Mouse (Mus musculus) gastrocnemius, postnatal 10 days (tissue): ENCODE measurements around the gene Nus1. TPM values are rescaled to one million over a fixed set of nuclear protein-coding genes. Genes with fewer than 3 reads are reported as not detected.

Experiments used
- DNase-seq: peaks from one replicate; pipeline ENCODE4 v3.0.0; 2021; ENCODE audit warnings: mixed read lengths
- long read RNA-seq, 2 experiments: library from polyadenylated mRNA; stranded (forward); transcript quantifications; one replicate each; pipeline ENCODE4 v2.0.0; 2021
- total RNA-seq, 2 experiments: library from RNA; stranded (reverse); gene quantifications; 2 replicates each; pipeline ENCODE4 v1.2.3; 2021

The Nus1 gene
- total RNA-seq = 10 to 100 TPM; 19.4 to 21.5 TPM
- long read RNA-seq, experiment 1, full-length matches to known transcripts = 20 of 25 reads
- long read RNA-seq, experiment 1, partial matches to known transcripts = 0 of 25 reads
- long read RNA-seq, experiment 1, other reads (novel, unspliced or antisense) = 5 of 25 reads
- long read RNA-seq, experiment 2, full-length matches to known transcripts = 15 of 17 reads
- long read RNA-seq, experiment 2, partial matches to known transcripts = 0 of 17 reads
- long read RNA-seq, experiment 2, other reads (novel, unspliced or antisense) = 2 of 17 reads

GRCm38 (mm10) chr10:52417299-52417997 lies at the start of gene Nus1:
Nus1 (plus strand) TSS chr10:52417547.
- DNase-seq = peak; percentile 97

GRCm38 (mm10) chr10:52368376-52368775 lies 49.0 kb upstream of the Nus1 start:
- no peak for DNase-seq

- DNase-seq = no peak
Observed at GRCm38 (mm10) chr10:52373834-52374233, 43.5 kb upstream of the Nus1 start.

- DNase-seq = no peak
Observed at GRCm38 (mm10) chr10:52374651-52375050, 42.7 kb upstream of the Nus1 start.

- no peak for DNase-seq
Observed at GRCm38 (mm10) chr10:52376422-52376821, 40.9 kb upstream of the Nus1 start.

GRCm38 (mm10) chr10:52377813-52378212 lies 39.5 kb upstream of the Nus1 start:
- no peak for DNase-seq

- peak; percentile 8 for DNase-seq
Observed at GRCm38 (mm10) chr10:52381321-52381801, 36.0 kb upstream of the Nus1 start.

GRCm38 (mm10) chr10:52381845-52382591 lies 35.3 kb upstream of the Nus1 start, which contains the start of gene Gopc:
Gopc (minus strand) TSS chr10:52382124.
- peak; percentile 98 for DNase-seq

- no peak for DNase-seq
Observed at GRCm38 (mm10) chr10:52383022-52383421, 34.3 kb upstream of the Nus1 start.

GRCm38 (mm10) chr10:52383522-52383921 lies 33.8 kb upstream of the Nus1 start:
- no peak for DNase-seq

GRCm38 (mm10) chr10:52384823-52385610 lies 32.3 kb upstream of the Nus1 start:
- peak; percentile 24 for DNase-seq

- no peak for DNase-seq
Observed at GRCm38 (mm10) chr10:52387192-52387591, 30.2 kb upstream of the Nus1 start.

GRCm38 (mm10) chr10:52388922-52389430 lies 28.4 kb upstream of the Nus1 start, which contains the start of gene Nepn:
Nepn (plus strand) TSS chr10:52388972.
- no peak for DNase-seq

GRCm38 (mm10) chr10:52389438-52389837 lies 27.9 kb upstream of the Nus1 start:
- no peak for DNase-seq

- no peak for DNase-seq
Observed at GRCm38 (mm10) chr10:52391208-52391607, 26.1 kb upstream of the Nus1 start.

GRCm38 (mm10) chr10:52396647-52397046 lies 20.7 kb upstream of the Nus1 start:
- DNase-seq = no peak

GRCm38 (mm10) chr10:52398715-52399114 lies 18.6 kb upstream of the Nus1 start:
- DNase-seq = no peak

- no peak for DNase-seq
Observed at GRCm38 (mm10) chr10:52399722-52400121, 17.6 kb upstream of the Nus1 start.

GRCm38 (mm10) chr10:52405160-52405559 lies 12.2 kb upstream of the Nus1 start:
- no peak for DNase-seq

GRCm38 (mm10) chr10:52407526-52407925 lies 9.8 kb upstream of the Nus1 start:
- no peak for DNase-seq

GRCm38 (mm10) chr10:52415020-52415419 lies 2.3 kb upstream of the Nus1 start:
- DNase-seq = no peak

- DNase-seq = no peak
Observed at GRCm38 (mm10) chr10:52416458-52416857, 889 bp upstream of the Nus1 start.
